Mouse (Mus musculus): ENCODE measurements around the gene Gpam. TPM values are rescaled to one million over a fixed set of nuclear protein-coding genes. Genes with fewer than 3 reads are reported as not detected.

Gpam gene
- total and polyA plus RNA-seq, 3 experiments, result 8.8 to 12.5 (median 12.3) TPM

- in situ Hi-C loops (cut with MboI; ENCODE audit: low pct_ligation_motif_present, low pct_unique_long_range_greater_than_20kb, low sequenced_read_pairs), result loop anchor here (10.0 kb wide), 1 partner anchor 218 kb away; the partner anchor contains the start of genes Vti1a and Zdhhc6
- H3K79me2 ChIP-seq (replicated peaks; ENCODE audit: control insufficient read depth, extremely low read depth, insufficient read depth, poor library complexity, severe bottlenecking), result no peaks in the 10 kb centered on the region
- H3K9ac ChIP-seq (ENCODE audit: insufficient read depth, low read depth), result no peak overlapping the region
- DNase-seq (ENCODE audit: extremely low read depth), result no peak
- no peaks in the 10 kb centered on the region for H3K27me3 ChIP-seq (replicated peaks)
- H3K4me3 ChIP-seq (replicated peaks in 1 of 3; ENCODE audit: low read depth in 2 of 3, low read length in 2 of 3, poor library complexity in 1 of 3), result no peak overlapping the region
- H3K4me1 ChIP-seq (ENCODE audit: control insufficient read depth in 1 of 2, insufficient read depth in 2 of 2), result peaks cover 2 to 18% of the 10 kb centered on the region in 2 experiments; a peak in 2 of 4 replicates
- H3K9me3 ChIP-seq (replicated peaks; ENCODE audit: low read length), result no peaks in the 10 kb centered on the region
- H3K4me2 ChIP-seq (ENCODE audit: insufficient read depth, low read depth, poor library complexity, severe bottlenecking), result no peak overlapping the region
- no peak overlapping the region for H3K27ac ChIP-seq (ENCODE audit: insufficient read depth, low read depth)
- dilution Hi-C loops (cut with MboI; ENCODE audit: extremely low pct_ligation_motif_present, extremely low pct_unique_long_range_greater_than_20kb, low sequenced_read_pairs), result no loop called here
- peaks cover 7 to 45% of the 10 kb centered on the region in 2 experiments for H3K36me3 ChIP-seq (replicated peaks in 1 of 2; ENCODE audit: control insufficient read depth in 1 of 2, insufficient read depth in 1 of 2, low read length in 1 of 2)
- TF ChIP-seq CTCF (conservative IDR thresholded peaks at IDR 0.05 in 1 of 2, IDR thresholded peaks at IDR 0.05 in 1 of 2; ENCODE audit: low read depth in 2 of 2, low read length in 2 of 2), result no peak
- no peak for TF ChIP-seq E2F4 (IDR thresholded peaks at IDR 0.05; ENCODE audit: insufficient replicate concordance, low read depth, low read length)
- no peak for TF ChIP-seq ELF1 (IDR thresholded peaks at IDR 0.05; ENCODE audit: low read depth, low read length)
- TF ChIP-seq MAZ (IDR thresholded peaks at IDR 0.05; ENCODE audit: low read depth, low read length), result no peak
- no peak for TF ChIP-seq HCFC1 (IDR thresholded peaks at IDR 0.05; ENCODE audit: low read depth, low read length)
- no peak for TF ChIP-seq NELFE (IDR thresholded peaks at IDR 0.05; ENCODE audit: low read depth, low read length)
- TF ChIP-seq USF2 (conservative IDR thresholded peaks at IDR 0.05; ENCODE audit: low read depth, low read length), result no peak
- TF ChIP-seq SMC3 (IDR thresholded peaks at IDR 0.05; ENCODE audit: low read depth, low read length), result no peak
- TF ChIP-seq ZNF384 (IDR thresholded peaks at IDR 0.05; ENCODE audit: low read depth, low read length), result no peak
- no peak for TF ChIP-seq USF1 (IDR thresholded peaks at IDR 0.05; ENCODE audit: low read depth, low read length)
- TF ChIP-seq UBTF (IDR thresholded peaks at IDR 0.05; ENCODE audit: low read depth, low read length), result no peak
These were observed 30.4 kb downstream of the Gpam start for GRCm38 (mm10) chr19:55096666-55097065.

DNA sequence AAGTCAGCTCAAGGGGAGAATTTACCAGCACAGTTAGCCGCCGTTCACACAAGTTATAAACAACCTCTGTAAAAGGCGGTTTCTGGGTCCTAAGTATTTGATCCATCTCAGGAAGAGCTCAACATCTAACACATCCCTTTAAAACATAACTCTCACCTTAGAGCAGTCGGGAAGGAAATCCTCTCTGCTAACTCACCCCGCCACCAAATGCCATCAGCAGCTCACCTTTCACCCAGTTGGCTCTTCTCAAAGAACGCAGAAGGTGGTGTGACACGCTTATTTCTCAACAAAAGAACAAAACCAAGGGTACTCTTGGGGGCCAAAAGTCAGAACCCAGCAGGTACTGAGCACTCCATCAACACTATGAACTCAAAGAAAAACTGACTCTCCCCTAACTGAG lies 31.5 kb downstream of the Gpam start:
- Histone ChIP-seq H3K27ac (ENCODE audit: insufficient read depth, low read depth) (no peak overlapping the region), H3K4me2 (ENCODE audit: insufficient read depth, low read depth, poor library complexity, severe bottlenecking) (no peak overlapping the region), H3K9ac (ENCODE audit: insufficient read depth, low read depth) (no peak overlapping the region), H3K36me3 (replicated peaks in 1 of 2; ENCODE audit: control insufficient read depth in 1 of 2, insufficient read depth in 1 of 2, low read length in 1 of 2) (peaks cover 13 to 56% of the 10 kb centered on the region in 2 experiments), H3K4me1 (ENCODE audit: control insufficient read depth in 1 of 2, insufficient read depth in 2 of 2) (peaks cover 2 to 18% of the 10 kb centered on the region in 2 experiments; a peak in 2 of 4 replicates), H3K9me3 (replicated peaks; ENCODE audit: low read length) (no peaks in the 10 kb centered on the region), H3K4me3 (replicated peaks in 1 of 3; ENCODE audit: low read depth in 2 of 3, low read length in 2 of 3, poor library complexity in 1 of 3) (no peak overlapping the region), H3K27me3 (replicated peaks) (no peaks in the 10 kb centered on the region), H3K79me2 (replicated peaks; ENCODE audit: control insufficient read depth, extremely low read depth, insufficient read depth, poor library complexity, severe bottlenecking) (no peaks in the 10 kb centered on the region)
- TF ChIP-seq HCFC1 (IDR thresholded peaks at IDR 0.05; ENCODE audit: low read depth, low read length), result no peak
- TF ChIP-seq MXI1 (IDR thresholded peaks at IDR 0.05; ENCODE audit: low read depth, low read length), result no peak
- no peak for TF ChIP-seq ZMIZ1 (IDR thresholded peaks at IDR 0.05; ENCODE audit: low read depth, low read length)
- TF ChIP-seq USF1 (IDR thresholded peaks at IDR 0.05; ENCODE audit: low read depth, low read length), result no peak
- TF ChIP-seq CTCF (conservative IDR thresholded peaks at IDR 0.05 in 1 of 2, IDR thresholded peaks at IDR 0.05 in 1 of 2; ENCODE audit: low read depth in 2 of 2, low read length in 2 of 2), result no peak
- no peak for TF ChIP-seq KAT2A (IDR thresholded peaks at IDR 0.05; ENCODE audit: insufficient replicate concordance, low read length)
- no peak for TF ChIP-seq POLR2AphosphoS2 (IDR thresholded peaks at IDR 0.05; ENCODE audit: low read depth, low read length)
- TF ChIP-seq GABPA (IDR thresholded peaks at IDR 0.05; ENCODE audit: insufficient replicate concordance, low read depth, low read length), result no peak
- no peak for TF ChIP-seq UBTF (IDR thresholded peaks at IDR 0.05; ENCODE audit: low read depth, low read length)
- no peak for TF ChIP-seq ZC3H11A (IDR thresholded peaks at IDR 0.05; ENCODE audit: low read depth, low read length)
- no peak for TF ChIP-seq TBP (conservative IDR thresholded peaks at IDR 0.05; ENCODE audit: low read depth, low read length)
- in situ Hi-C loops (cut with MboI; ENCODE audit: low pct_ligation_motif_present, low pct_unique_long_range_greater_than_20kb, low sequenced_read_pairs) (loop anchor here (10.0 kb wide), 1 partner anchor 219 kb away; the partner anchor contains the start of genes Vti1a and Zdhhc6), dilution Hi-C loops (cut with MboI; ENCODE audit: extremely low pct_ligation_motif_present, extremely low pct_unique_long_range_greater_than_20kb, low sequenced_read_pairs) (no loop called here)
- no peak for DNase-seq (ENCODE audit: extremely low read depth)
